In genomic region chr10:118050152-118050641, GRCm38 (mm10) we compare ENCODE assay signal across 13 mouse cellular contexts.
A peak's percentile ranks its signal among the peaks of the same experiment; 100 is the strongest.
DNase-seq lines count a peak whose midpoint lies in the region; ATAC-seq lines count a peak whose summit lies in the region.
"Had no signal": no experiment of that assay in that cellular context is flagged by ENCODE, and none has a peak within 500 bp of the region (broad histone marks: within the 10 kb centered on the region; RNA-seq: fewer than 3 reads in every experiment).

No protein-coding gene starts in this region.

- H3K27ac ChIP-seq in brown adipose tissue, adult 24 weeks (replicated peaks; ENCODE audit: low read depth, low read length), result peak overlapping the region; percentile 73; the same call in 1 of the 2 replicates
- H3K27ac ChIP-seq: hindbrain, embryonic 14.5 days; limb, embryonic 15.5 days; neural tube, embryonic 13.5 days had no signal

- peaks cover 7% of the 10 kb centered on the region; the same call in 1 of the 2 replicates for H3K4me1 ChIP-seq in brown adipose tissue, adult 24 weeks (ENCODE audit: control insufficient read depth, insufficient read depth, insufficient read length, low read length)
- H3K4me1 ChIP-seq: limb, embryonic 15.5 days had no signal

- ATAC-seq in megakaryocyte, adult 5-6 weeks (ENCODE audit: poor library complexity, severe bottlenecking), result peak; percentile 79

- no peak overlapping the region for H3K4me3 ChIP-seq in brown adipose tissue, adult 24 weeks (ENCODE audit: insufficient read depth, low read depth, low read length)
- H3K4me3 ChIP-seq: limb, embryonic 15.5 days; neural tube, embryonic 13.5 days had no signal

- DNase-seq in adrenal gland, adult 2 months, result peak; percentile 13
- no peak for DNase-seq in adrenal gland, postnatal 25 days
- peak; percentile 99 for DNase-seq in 416B (ENCODE audit: low read depth)
- no peak for DNase-seq in spleen, postnatal 36 days (ENCODE audit: low spot score in 2 of 2)
- DNase-seq in left cerebral cortex, postnatal 14 days (ENCODE audit: low spot score in 2 of 2), result no peak
- no peak for DNase-seq in urinary bladder, postnatal 36 days (ENCODE audit: low spot score in 2 of 2)
- DNase-seq: right cerebral cortex, postnatal 4 days; thymus, adult 18-20 months had no signal

- intact Hi-C loops in left cerebral cortex, postnatal 14 days (cut with DNase I), result no loop called here

Comparison
In these comparisons a context has a peak if more than half of its experiments do, and no peak if none do; other contexts are left out.
1. DNase-seq: peak in adrenal gland, adult 2 months (single experiment) and 416B (single experiment); none in adrenal gland, postnatal 25 days (single experiment), spleen, postnatal 36 days (0 of 2), left cerebral cortex, postnatal 14 days (0 of 2) and urinary bladder, postnatal 36 days (0 of 2).